19 mouse cellular contexts compared by ENCODE assay signal in genomic region chr6:113659648-113660491, GRCm38 (mm10). TPM values are rescaled to one million over a fixed set of nuclear protein-coding genes. Genes with fewer than 3 reads are reported as not detected.
A peak's percentile ranks its signal among the peaks of the same experiment; 100 is the strongest.
DNase-seq lines count a peak whose midpoint lies in the region; ATAC-seq and TF ChIP-seq lines count a peak whose summit lies in the region.
"Had no signal": no experiment of that assay in that cellular context is flagged by ENCODE, and none has a peak within 500 bp of the region (broad histone marks: within the 10 kb centered on the region; RNA-seq: fewer than 3 reads in every experiment).

No protein-coding gene starts in this region.

- peaks cover 27% of the 10 kb centered on the region for H3K4me1 ChIP-seq in kidney, postnatal 0 days (replicated peaks; ENCODE audit: insufficient read depth, low read length)
- H3K4me1 ChIP-seq in bone marrow, adult 2 months (ENCODE audit: control insufficient read depth, insufficient read depth, low read length), result peaks cover 32% of the 10 kb centered on the region
- no peaks in the 10 kb centered on the region for H3K4me1 ChIP-seq in forebrain, embryonic 14.5 days (ENCODE audit: control insufficient read depth, insufficient read depth, low read length)
- H3K4me1 ChIP-seq: midbrain, embryonic 15.5 days had no signal

- DNase-seq in heart, adult 11 months, result peak; percentile 84
- no peak for DNase-seq in heart, postnatal 10 days
- peak; percentile 59 for DNase-seq in kidney, postnatal 0 days (ENCODE audit: low spot score)
- DNase-seq in kidney, postnatal 4 days, result no peak
- no peak for DNase-seq in cerebellum, adult 11 months
- no peak for DNase-seq in forebrain, embryonic 14.5 days (ENCODE audit: low spot score)
- DNase-seq: cerebellum, adult 11-12 months; kidney, postnatal 36 days; right cerebral cortex, postnatal 14 days; thymus, adult 18-20 months had no signal

- WGBS in kidney, postnatal 0 days, result 42% methylated on average over 8 of the region's 8 CpGs
- WGBS in bone marrow, adult 2 months, result 39% methylated on average over 8 of the region's 8 CpGs
- 43% methylated on average over 7 of the region's 8 CpGs for WGBS in macrophage (ENCODE audit: missing documents)
- 73% methylated on average over 8 of the region's 8 CpGs for WGBS in forebrain, embryonic 14.5 days

- no peak for ATAC-seq in kidney, postnatal 0 days (replicated peaks; ENCODE audit: low FRiP score, low read depth)
- no peak for ATAC-seq in forebrain, embryonic 14.5 days
- ATAC-seq: forebrain, embryonic 16.5 days; midbrain, embryonic 15.5 days had no signal

- no peak overlapping the region for H3K4me2 ChIP-seq in kidney, postnatal 0 days (ENCODE audit: low read length)
- H3K4me2 ChIP-seq in forebrain, embryonic 14.5 days (ENCODE audit: low read length), result no peak overlapping the region
- H3K4me2 ChIP-seq: lung, embryonic 15.5 days; midbrain, embryonic 15.5 days had no signal

- no peak for TF ChIP-seq POLR2A in bone marrow, adult 2 months (IDR thresholded peaks at IDR 0.05; ENCODE audit: borderline replicate concordance, control insufficient read depth, low read depth, low read length)

- H3K27me3 ChIP-seq in kidney, postnatal 0 days (ENCODE audit: insufficient read depth, low read length), result no peaks in the 10 kb centered on the region
- H3K27me3 ChIP-seq in forebrain, embryonic 14.5 days (replicated peaks; ENCODE audit: control insufficient read depth, insufficient read depth, low read length), result no peaks in the 10 kb centered on the region
- H3K27me3 ChIP-seq: lung, embryonic 15.5 days; midbrain, embryonic 15.5 days had no signal

- TF ChIP-seq CTCF in kidney, postnatal 0 days (IDR thresholded peaks at IDR 0.05; ENCODE audit: low read depth), result peak; percentile 19; the same call in 1 of the 2 replicates
- TF ChIP-seq CTCF in bone marrow, adult 2 months (IDR thresholded peaks at IDR 0.05; ENCODE audit: control insufficient read depth, insufficient read depth, low read length), result no peak

- H3K9ac ChIP-seq in kidney, postnatal 0 days (ENCODE audit: low read depth, low read length), result no peak overlapping the region
- no peak overlapping the region for H3K9ac ChIP-seq in forebrain, embryonic 14.5 days (ENCODE audit: low read length)
- H3K9ac ChIP-seq: lung, embryonic 15.5 days; midbrain, embryonic 15.5 days had no signal

- no peak overlapping the region for H3K4me3 ChIP-seq in kidney, postnatal 0 days (replicated peaks; ENCODE audit: low read depth, low read length)
- no peak overlapping the region for H3K4me3 ChIP-seq in bone marrow, adult 2 months (replicated peaks; ENCODE audit: control insufficient read depth, low read depth, low read length)
- H3K4me3 ChIP-seq in macrophage (ENCODE audit: inconsistent target), result no peak overlapping the region
- H3K4me3 ChIP-seq in forebrain, embryonic 14.5 days (ENCODE audit: low read depth, low read length), result no peak overlapping the region
- H3K4me3 ChIP-seq: lung, embryonic 15.5 days; midbrain, embryonic 15.5 days had no signal

- peaks cover 92% of the 10 kb centered on the region for H3K79me2 ChIP-seq in macrophage (ENCODE audit: inconsistent target)

- no peaks in the 10 kb centered on the region for H3K36me3 ChIP-seq in kidney, postnatal 0 days (ENCODE audit: insufficient read depth, low read length)
- 0 out of 2 replicates have a peak, but pooled peaks cover 5% of the 10 kb centered on the region for H3K36me3 ChIP-seq in macrophage (ENCODE audit: inconsistent target)
- no peaks in the 10 kb centered on the region for H3K36me3 ChIP-seq in forebrain, embryonic 14.5 days (ENCODE audit: control insufficient read depth, insufficient read depth, low read length)
- H3K36me3 ChIP-seq: lung, embryonic 15.5 days; midbrain, embryonic 15.5 days had no signal

- no peaks in the 10 kb centered on the region for H3K9me3 ChIP-seq in kidney, postnatal 0 days (replicated peaks; ENCODE audit: low read length)
- peaks cover 4% of the 10 kb centered on the region; the same call in 1 of the 2 replicates for H3K9me3 ChIP-seq in forebrain, embryonic 14.5 days (replicated peaks; ENCODE audit: control insufficient read depth, low read length)
- H3K9me3 ChIP-seq: lung, embryonic 15.5 days had no signal

- H3K27ac ChIP-seq in kidney, postnatal 0 days, result peak overlapping the region; percentile 60
- peak overlapping the region; percentile 86 for H3K27ac ChIP-seq in bone marrow, adult 2 months (ENCODE audit: control insufficient read depth, insufficient read depth, low read depth, low read length, poor library complexity)
- peak overlapping the region; percentile 94 for H3K27ac ChIP-seq in macrophage
- H3K27ac ChIP-seq in forebrain, embryonic 14.5 days (ENCODE audit: low read depth, low read length), result no peak overlapping the region
- H3K27ac ChIP-seq: lung, embryonic 15.5 days; midbrain, embryonic 15.5 days had no signal

- intact Hi-C loops in heart, postnatal 10 days (cut with DNase I), result loop anchor here (2.0 kb wide), 1 partner anchor 21 kb away; the partner anchor contains the start of gene Irak2

RNA-seq across cellular contexts. Expression of gene Irak2, which starts 21.6 kb away (rescaled TPM):
- total RNA-seq in heart, postnatal 10 days (2021), result 10 to 100 TPM; 10.1 to 14.1 TPM
- 5.3 and 6.7 TPM in 2 replicates for polyA plus RNA-seq in kidney, postnatal 0 days (2015; fragmentation: Nextera tagmentation; extraction: Ambion mirVana)
- 10.0 and 11.9 TPM in 2 replicates for polyA plus RNA-seq in bone marrow, adult 2 months (2011; ENCODE audit: insufficient read depth, insufficient read length, low replicate concordance, missing spikeins)
- 100 to 1,000 TPM; 124 to 877 (median 414) TPM for total RNA-seq in macrophage (2018; cell fraction: chromatin; rRNA removed)
- total RNA-seq in macrophage (2018; cell fraction: cytosol; rRNA removed), result 100 to 1,000 TPM in 6 of 26 experiments, 10 to 100 TPM in 20; 31.3 to 188 (median 58.0) TPM
- total RNA-seq in macrophage (2018; cell fraction: nucleus; rRNA removed), result 100 to 1,000 TPM in 23 of 26 experiments, 10 to 100 TPM in 3; 76.4 to 499 (median 338) TPM
- polyA plus RNA-seq in macrophage (2018), result 37.2 to 60.7 TPM (median 44.6 TPM) in 3 replicates
- polyA plus RNA-seq in forebrain, embryonic 14.5 days (2014; fragmentation: Nextera tagmentation; extraction: Ambion mirVana), result 0.68 and 0.90 TPM in 2 replicates

RNA-seq across cellular contexts. Expression of gene Vhl, which starts 36.1 kb away (rescaled TPM):
- 10 to 100 TPM; 11.6 to 18.1 TPM for total RNA-seq in heart, postnatal 10 days (2021)
- 33.5 and 36.9 TPM in 2 replicates for polyA plus RNA-seq in kidney, postnatal 0 days (2015; fragmentation: Nextera tagmentation; extraction: Ambion mirVana)
- 38.5 and 66.7 TPM in 2 replicates for polyA plus RNA-seq in bone marrow, adult 2 months (2011; ENCODE audit: insufficient read depth, insufficient read length, low replicate concordance, missing spikeins)
- total RNA-seq in macrophage (2018; cell fraction: chromatin; rRNA removed), result 10 to 100 TPM in 4 of 26 experiments, 1 to 10 TPM in 22; 2.6 to 11.8 (median 7.7) TPM
- 10 to 100 TPM in 23 of 26 experiments, 1 to 10 TPM in 3; 7.6 to 18.9 (median 14.0) TPM for total RNA-seq in macrophage (2018; cell fraction: cytosol; rRNA removed)
- 10 to 100 TPM in 17 of 26 experiments, 1 to 10 TPM in 9; 4.2 to 18.9 (median 11.0) TPM for total RNA-seq in macrophage (2018; cell fraction: nucleus; rRNA removed)
- polyA plus RNA-seq in macrophage (2018), result 9.9 to 17.1 TPM (median 13.7 TPM) in 3 replicates
- polyA plus RNA-seq in forebrain, embryonic 14.5 days (2014; fragmentation: Nextera tagmentation; extraction: Ambion mirVana), result 90.3 and 97.1 TPM in 2 replicates

RNA-seq across cellular contexts. Expression of gene Tatdn2, which starts 37.0 kb away (rescaled TPM):
- total RNA-seq in heart, postnatal 10 days (2021), result 10 to 100 TPM; 69.9 to 75.7 TPM
- 0.78 and 0.95 TPM in 2 replicates for polyA plus RNA-seq in kidney, postnatal 0 days (2015; fragmentation: Nextera tagmentation; extraction: Ambion mirVana)
- polyA plus RNA-seq in bone marrow, adult 2 months (2011; ENCODE audit: insufficient read depth, insufficient read length, low replicate concordance, missing spikeins), result 61.3 and 112 TPM in 2 replicates
- 100 to 1,000 TPM in 25 of 26 experiments, 10 to 100 TPM in 1; 60.7 to 404 (median 167) TPM for total RNA-seq in macrophage (2018; cell fraction: chromatin; rRNA removed)
- 10 to 100 TPM; 34.1 to 79.6 (median 45.1) TPM for total RNA-seq in macrophage (2018; cell fraction: cytosol; rRNA removed)
- 100 to 1,000 TPM in 14 of 26 experiments, 10 to 100 TPM in 12; 68.7 to 260 (median 106) TPM for total RNA-seq in macrophage (2018; cell fraction: nucleus; rRNA removed)
- polyA plus RNA-seq in macrophage (2018), result 31.1 to 76.3 TPM (median 53.5 TPM) in 3 replicates
- polyA plus RNA-seq in forebrain, embryonic 14.5 days (2014; fragmentation: Nextera tagmentation; extraction: Ambion mirVana), result 1.1 and 1.6 TPM in 2 replicates

RNA-seq across cellular contexts. Expression of gene Brk1, which starts 55.3 kb away (rescaled TPM):
- total RNA-seq in heart, postnatal 10 days (2021), result 10 to 100 TPM; 92.4 to 94.8 TPM
- 236 and 242 TPM in 2 replicates for polyA plus RNA-seq in kidney, postnatal 0 days (2015; fragmentation: Nextera tagmentation; extraction: Ambion mirVana)
- 65.5 and 112 TPM in 2 replicates for polyA plus RNA-seq in bone marrow, adult 2 months (2011; ENCODE audit: insufficient read depth, insufficient read length, low replicate concordance, missing spikeins)
- 10 to 100 TPM; 15.4 to 54.4 (median 26.9) TPM for total RNA-seq in macrophage (2018; cell fraction: chromatin; rRNA removed)
- 100 to 1,000 TPM; 145 to 203 (median 173) TPM for total RNA-seq in macrophage (2018; cell fraction: cytosol; rRNA removed)
- total RNA-seq in macrophage (2018; cell fraction: nucleus; rRNA removed), result 10 to 100 TPM; 32.5 to 92.7 (median 63.3) TPM
- 119 to 193 TPM (median 182 TPM) in 3 replicates for polyA plus RNA-seq in macrophage (2018)
- polyA plus RNA-seq in forebrain, embryonic 14.5 days (2014; fragmentation: Nextera tagmentation; extraction: Ambion mirVana), result 280 and 307 TPM in 2 replicates

RNA-seq across cellular contexts. Expression of gene Fancd2os, which starts 59.4 kb away (rescaled TPM):
- not detected for total RNA-seq in heart, postnatal 10 days (2021)
- 1.6 TPM in 2 replicates for polyA plus RNA-seq in kidney, postnatal 0 days (2015; fragmentation: Nextera tagmentation; extraction: Ambion mirVana)
- not detected in 2 replicates for polyA plus RNA-seq in bone marrow, adult 2 months (2011; ENCODE audit: insufficient read depth, insufficient read length, low replicate concordance, missing spikeins)
- not detected for total RNA-seq in macrophage (2018; cell fraction: chromatin; rRNA removed)
- not detected for total RNA-seq in macrophage (2018; cell fraction: cytosol; rRNA removed)
- under 1 TPM in 1 of 26 experiments, not detected in 25; 0.77 TPM for total RNA-seq in macrophage (2018; cell fraction: nucleus; rRNA removed)
- polyA plus RNA-seq in macrophage (2018), result not detected in 3 replicates
- not detected in 2 replicates for polyA plus RNA-seq in forebrain, embryonic 14.5 days (2014; fragmentation: Nextera tagmentation; extraction: Ambion mirVana)
- total RNA-seq: adrenal gland, adult 18-20 months; hematopoietic stem cell, adult 5-6 weeks; left cerebral cortex, postnatal 10 days had no signal
- polyA plus RNA-seq: forebrain, embryonic 16.5 days; lung, embryonic 15.5 days; neural tube, embryonic 14.5 days had no signal

Comparison
In these comparisons a context has a peak if more than half of its experiments do, and no peak if none do; other contexts are left out.
1. DNase-seq: peak in heart, adult 11 months (single experiment) and kidney, postnatal 0 days (single experiment); none in heart, postnatal 10 days (0 of 2), kidney, postnatal 4 days (0 of 2), cerebellum, adult 11 months (single experiment) and forebrain, embryonic 14.5 days (single experiment).
2. RNA of gene Tatdn2, which starts 37.0 kb away (polyA plus RNA-seq): 61.3 to 112 TPM in bone marrow, adult 2 months and 31.1 to 76.3 TPM in macrophage; 1.1 to 1.6 TPM in forebrain, embryonic 14.5 days and 0.78 to 0.95 TPM in kidney, postnatal 0 days; every median in the first group is over 10 times any median in the second.